Mouse (Mus musculus) liver, embryonic 12.5 days (tissue): ENCODE results near the gene Dnm2. TPM values are rescaled to one million over a fixed set of nuclear protein-coding genes. Genes with fewer than 3 reads are reported as not detected.
A peak's percentile ranks its signal among the peaks of the same experiment; 100 is the strongest.

ENCODE experiments used
- ATAC-seq: fragments of 200-750 bp; cut with Nextera tagmentation; 2 replicates; pipeline ENCODE4 v1.8.0; 2017; ENCODE audit warnings: moderate number of reproducible peaks, mild to moderate bottlenecking, moderate library complexity
- H3K27ac ChIP-seq: fragments of 300-500 bp; sonication (generic); 2 replicates; pipeline ENCODE4 v1.5.1; 2016; ENCODE audit warnings: mild to moderate bottlenecking
- H3K27me3 ChIP-seq: fragments of 300-500 bp; sonication (generic); replicated peaks from 2 replicates; pipeline ENCODE4 v1.6.1; 2016; ENCODE audit warnings: mild to moderate bottlenecking, moderate library complexity
- H3K36me3 ChIP-seq: fragments of 300-500 bp; sonication (generic); 2 replicates; pipeline ENCODE4 v1.6.1; 2016; ENCODE audit warnings: mild to moderate bottlenecking, moderate library complexity
- H3K4me1 ChIP-seq: fragments of 300-500 bp; sonication (generic); 2 replicates; pipeline ENCODE4 v1.6.1; 2016
- H3K4me2 ChIP-seq: fragments of 300-500 bp; sonication (generic); 2 replicates; pipeline ENCODE4 v1.6.1; 2016; ENCODE audit warnings: mild to moderate bottlenecking, moderate library complexity
- H3K4me3 ChIP-seq: fragments of 300-500 bp; sonication (generic); 2 replicates; pipeline ENCODE4 v1.5.1; 2016; ENCODE audit warnings: mild to moderate bottlenecking, moderate library complexity
- H3K9ac ChIP-seq: fragments of 300-500 bp; sonication (generic); 2 replicates; pipeline ENCODE4 v1.6.1; 2016; ENCODE audit warnings: mild to moderate bottlenecking, moderate library complexity
- H3K9me3 ChIP-seq: fragments of 300-500 bp; sonication (generic); replicated peaks from 2 replicates; pipeline ENCODE4 v1.6.1; 2016; ENCODE audit warnings: mild to moderate bottlenecking, moderate library complexity
- WGBS: fragments of 180-500 bp; shearing (Covaris S2); methylation state at CpG from one replicate; pipeline ENCODE4 v1.1.7; 2016; ENCODE audit not compliant: insufficient replicate concordance; 5-methylcytosine and 5-hydroxymethylcytosine counted together
- polyA plus RNA-seq: library from polyadenylated mRNA; unstranded; fragments of >200 nt; fragmentation: Nextera tagmentation; extraction: Ambion mirVana; gene quantifications from 2 replicates; pipeline ENCODE4 v1.2.1, GENCODE M21; 2016

The Dnm2 gene
- polyA plus RNA-seq, 1 experiment from 2014 or later = 75.5 TPM

DNA sequence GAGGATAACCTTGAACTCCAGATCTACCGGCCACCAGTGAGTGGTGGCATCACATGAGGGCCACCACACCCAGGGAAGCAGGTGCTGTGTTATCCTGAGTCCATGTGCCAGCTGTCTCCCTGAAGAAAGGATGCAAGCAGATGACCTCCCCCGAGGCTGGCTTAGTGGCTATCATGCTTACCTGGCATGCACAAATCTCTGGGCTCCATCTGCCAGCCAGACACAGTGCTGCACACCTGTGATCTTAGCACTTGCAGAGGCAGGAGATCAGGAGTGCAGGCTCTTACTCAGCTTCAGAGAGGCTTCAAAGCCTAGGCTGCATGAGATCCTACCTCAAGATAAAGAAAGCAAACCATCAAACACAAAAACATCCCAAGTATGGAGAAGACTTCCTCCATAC, 25.0 kb downstream of the Dnm2 start:
- peaks cover 32% of the 10 kb centered on the region for H3K36me3 ChIP-seq
- no peak overlapping the region for H3K4me3 ChIP-seq
- no peak overlapping the region for H3K27ac ChIP-seq
- no peak for ATAC-seq
- peaks cover 75% of the 10 kb centered on the region for H3K4me1 ChIP-seq
- H3K9ac ChIP-seq = no peak overlapping the region
- H3K4me2 ChIP-seq = no peak overlapping the region
- 59% methylated on average over 2 of the region's 2 CpGs for WGBS
- no peaks in the 10 kb centered on the region for H3K27me3 ChIP-seq
- no peaks in the 10 kb centered on the region for H3K9me3 ChIP-seq

DNA sequence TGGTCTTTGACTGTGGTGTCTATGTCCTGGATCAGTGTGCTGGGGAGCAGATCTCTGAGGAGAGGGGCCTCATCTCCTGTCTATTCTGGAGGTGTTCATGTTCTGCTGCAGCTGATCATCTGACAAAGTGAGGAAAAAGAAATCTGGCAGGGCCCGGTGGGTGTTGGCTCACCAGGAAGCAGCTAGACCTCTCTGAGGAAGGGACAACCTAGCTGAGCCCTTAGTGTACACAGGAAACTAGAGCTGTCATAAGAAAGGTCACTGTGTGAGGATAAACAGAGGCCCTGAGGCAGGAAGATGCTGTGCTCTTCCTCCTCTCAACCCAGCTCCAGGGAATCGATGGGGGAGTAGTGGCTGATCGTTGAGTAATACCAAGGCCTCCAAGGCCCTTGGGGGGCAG, 25.6 kb downstream of the Dnm2 start:
- peaks cover 80% of the 10 kb centered on the region for H3K4me1 ChIP-seq
- H3K27me3 ChIP-seq = no peaks in the 10 kb centered on the region
- no peaks in the 10 kb centered on the region for H3K9me3 ChIP-seq
- H3K36me3 ChIP-seq = peaks cover 26% of the 10 kb centered on the region
- whole genome bisulfite sequencing = 38% methylated on average over 3 of the region's 3 CpGs
- H3K9ac ChIP-seq = no peak overlapping the region
- peak overlapping the region; percentile 47; the same call in 1 of the 2 replicates for H3K27ac ChIP-seq
- no peak overlapping the region for H3K4me3 ChIP-seq
- no peak for ATAC-seq
- no peak overlapping the region for H3K4me2 ChIP-seq

DNA sequence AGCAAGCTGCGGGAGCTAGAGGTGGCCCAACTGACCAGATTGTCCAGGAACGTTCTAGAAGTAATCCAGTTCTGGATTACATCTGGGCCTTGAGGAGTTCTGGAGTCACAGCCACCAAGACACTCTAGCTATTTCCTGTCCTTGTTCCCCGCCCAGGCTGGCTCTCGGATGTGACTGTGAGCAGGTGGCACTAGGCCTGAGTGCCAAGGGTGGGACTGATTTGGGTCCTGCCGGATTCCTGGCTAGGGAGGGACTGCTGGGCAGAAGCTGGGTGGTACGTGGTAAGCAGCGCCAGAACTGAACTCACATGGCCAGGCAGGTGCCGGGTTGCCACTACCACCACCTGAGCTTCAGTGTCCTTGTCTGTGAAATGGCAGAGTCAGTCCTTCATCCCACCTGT, 26.7 kb downstream of the Dnm2 start:
- H3K4me2 ChIP-seq = peak overlapping the region; percentile 41
- H3K9me3 ChIP-seq = no peaks in the 10 kb centered on the region
- H3K9ac ChIP-seq = 0 out of 2 replicates have a peak overlapping the region, but pooled peaks have one; percentile 50
- H3K4me1 ChIP-seq = peaks cover 86% of the 10 kb centered on the region
- 78% methylated on average over 8 of the region's 8 CpGs for WGBS
- no peaks in the 10 kb centered on the region for H3K27me3 ChIP-seq
- no peak overlapping the region for H3K4me3 ChIP-seq
- ATAC-seq = no peak
- peaks cover 23% of the 10 kb centered on the region for H3K36me3 ChIP-seq
- H3K27ac ChIP-seq = peak overlapping the region; percentile 65

- no peaks in the 10 kb centered on the region for H3K9me3 ChIP-seq
- H3K36me3 ChIP-seq = peaks cover 23% of the 10 kb centered on the region
- WGBS = 8% methylated on average over 8 of the region's 8 CpGs
- H3K27me3 ChIP-seq = no peaks in the 10 kb centered on the region
- peaks cover 87% of the 10 kb centered on the region for H3K4me1 ChIP-seq
- H3K4me2 ChIP-seq = peak overlapping the region; percentile 41
- 0 out of 2 replicates have a peak overlapping the region, but pooled peaks have one; percentile 50 for H3K9ac ChIP-seq
- peak; percentile 83 for ATAC-seq
- H3K27ac ChIP-seq = peak overlapping the region; percentile 65
- no peak overlapping the region for H3K4me3 ChIP-seq
Measured at GRCm38 (mm10) chr9:21451870-21452269, 27.2 kb downstream of the Dnm2 start.

- peaks cover 20% of the 10 kb centered on the region for H3K36me3 ChIP-seq
- H3K4me3 ChIP-seq = no peak overlapping the region
- no peaks in the 10 kb centered on the region for H3K9me3 ChIP-seq
- no peaks in the 10 kb centered on the region for H3K27me3 ChIP-seq
- peak overlapping the region; percentile 65; the same call in 1 of the 2 replicates for H3K27ac ChIP-seq
- no peak for ATAC-seq
- no peak overlapping the region for H3K9ac ChIP-seq
- peaks cover 78% of the 10 kb centered on the region for H3K4me1 ChIP-seq
- no peak overlapping the region for H3K4me2 ChIP-seq
- 47% methylated on average over 7 of the region's 7 CpGs for WGBS
Measured at GRCm38 (mm10) chr9:21453003-21453402, 28.3 kb downstream of the Dnm2 start.

GRCm38 (mm10) chr9:21453459-21453858, 28.8 kb downstream of the Dnm2 start:
- Histone ChIP-seq H3K27ac (peak overlapping the region; percentile 53; the same call in 1 of the 2 replicates), H3K27me3 (no peaks in the 10 kb centered on the region), H3K4me1 (peaks cover 74% of the 10 kb centered on the region), H3K36me3 (peaks cover 24% of the 10 kb centered on the region), H3K9me3 (no peaks in the 10 kb centered on the region), H3K9ac (no peak overlapping the region), H3K4me2 (no peak overlapping the region), H3K4me3 (no peak overlapping the region)
- 49% methylated on average over 2 of the region's 2 CpGs for WGBS
- ATAC-seq = no peak

DNA sequence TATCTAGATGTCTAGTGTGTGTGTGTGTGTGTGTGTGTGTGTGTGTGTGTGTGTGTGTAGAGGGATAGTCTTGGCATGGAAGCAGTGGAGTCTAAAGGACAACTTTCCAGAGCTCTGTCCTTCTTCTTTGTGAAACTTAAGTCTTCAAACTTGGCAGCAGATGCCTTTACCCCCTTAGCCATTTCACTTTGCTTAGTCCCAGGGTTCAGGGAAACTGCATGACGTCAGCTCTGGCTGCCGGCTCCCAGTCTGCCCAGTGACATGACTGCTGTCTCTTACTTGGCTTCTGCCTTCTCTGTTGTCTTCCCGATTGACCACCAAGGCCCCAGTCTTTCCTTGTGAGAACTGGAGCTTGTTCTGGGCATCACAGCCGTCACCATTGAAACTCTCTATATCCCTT, 29.8 kb downstream of the Dnm2 start:
- 65% methylated on average over 4 of the region's 4 CpGs for WGBS
- H3K9me3 ChIP-seq = no peaks in the 10 kb centered on the region
- no peak for ATAC-seq
- no peak overlapping the region for H3K27ac ChIP-seq
- H3K4me3 ChIP-seq = no peak overlapping the region
- no peaks in the 10 kb centered on the region for H3K27me3 ChIP-seq
- peaks cover 25% of the 10 kb centered on the region for H3K36me3 ChIP-seq
- H3K4me1 ChIP-seq = peaks cover 63% of the 10 kb centered on the region
- no peak overlapping the region for H3K9ac ChIP-seq
- no peak overlapping the region for H3K4me2 ChIP-seq

DNA sequence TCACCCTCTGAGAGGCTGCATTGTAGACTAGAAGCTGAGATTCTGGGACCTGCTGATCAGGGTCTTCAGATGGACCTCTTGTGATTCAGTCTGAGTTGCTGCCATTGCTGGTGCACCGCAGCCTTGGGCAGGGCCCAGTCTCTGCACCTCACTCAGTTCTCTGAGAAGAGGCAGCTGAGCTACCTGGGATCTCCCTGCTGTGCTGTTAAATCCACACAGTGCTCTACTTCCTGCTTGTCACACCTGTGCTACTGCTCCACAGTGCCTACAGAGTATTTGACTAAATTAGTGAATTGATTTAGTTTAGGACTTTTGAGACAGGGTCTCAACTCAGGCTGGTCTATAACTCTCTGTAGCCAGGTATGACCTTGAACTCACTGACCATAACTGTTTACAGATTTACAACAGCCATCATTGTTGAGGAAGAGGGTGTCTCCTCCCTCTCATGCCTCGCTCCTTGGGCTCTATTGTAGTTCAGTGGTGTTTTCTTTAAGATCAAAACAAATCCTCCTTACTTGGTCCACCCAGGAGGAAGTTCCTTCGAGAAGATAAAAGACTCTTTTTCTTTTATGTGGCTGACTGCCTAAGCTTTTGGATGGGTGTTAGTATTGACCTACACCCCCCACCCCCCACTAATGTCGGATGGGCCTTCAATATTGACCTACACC, 30.5 kb downstream of the Dnm2 start:
- no peaks in the 10 kb centered on the region for H3K27me3 ChIP-seq
- H3K9ac ChIP-seq = no peak overlapping the region
- 54% methylated on average over 4 of the region's 4 CpGs for WGBS
- peaks cover 28% of the 10 kb centered on the region for H3K36me3 ChIP-seq
- H3K9me3 ChIP-seq = no peaks in the 10 kb centered on the region
- H3K4me3 ChIP-seq = no peak overlapping the region
- H3K4me1 ChIP-seq = peaks cover 56% of the 10 kb centered on the region
- ATAC-seq = no peak
- no peak overlapping the region for H3K4me2 ChIP-seq
- no peak overlapping the region for H3K27ac ChIP-seq

- peak overlapping the region; percentile 38; the same call in 1 of the 2 replicates for H3K27ac ChIP-seq
- H3K9ac ChIP-seq = no peak overlapping the region
- H3K4me1 ChIP-seq = peaks cover 48% of the 10 kb centered on the region
- 80% methylated on average over 7 of the region's 7 CpGs for WGBS
- no peak for ATAC-seq
- no peaks in the 10 kb centered on the region for H3K9me3 ChIP-seq
- H3K4me2 ChIP-seq = no peak overlapping the region
- H3K36me3 ChIP-seq = peaks cover 37% of the 10 kb centered on the region
- no peaks in the 10 kb centered on the region for H3K27me3 ChIP-seq
- no peak overlapping the region for H3K4me3 ChIP-seq
Measured at GRCm38 (mm10) chr9:21456246-21456929, 31.7 kb downstream of the Dnm2 start.

- ATAC-seq = no peak
- 50% methylated on average over 10 of the region's 10 CpGs for WGBS
- no peak overlapping the region for H3K9ac ChIP-seq
- H3K4me3 ChIP-seq = no peak overlapping the region
- H3K9me3 ChIP-seq = no peaks in the 10 kb centered on the region
- peak overlapping the region; percentile 38; the same call in 1 of the 2 replicates for H3K27ac ChIP-seq
- peaks cover 44% of the 10 kb centered on the region for H3K36me3 ChIP-seq
- no peaks in the 10 kb centered on the region for H3K27me3 ChIP-seq
- no peak overlapping the region for H3K4me2 ChIP-seq
- H3K4me1 ChIP-seq = peaks cover 47% of the 10 kb centered on the region
Measured at GRCm38 (mm10) chr9:21456930-21457634, 32.4 kb downstream of the Dnm2 start.

DNA sequence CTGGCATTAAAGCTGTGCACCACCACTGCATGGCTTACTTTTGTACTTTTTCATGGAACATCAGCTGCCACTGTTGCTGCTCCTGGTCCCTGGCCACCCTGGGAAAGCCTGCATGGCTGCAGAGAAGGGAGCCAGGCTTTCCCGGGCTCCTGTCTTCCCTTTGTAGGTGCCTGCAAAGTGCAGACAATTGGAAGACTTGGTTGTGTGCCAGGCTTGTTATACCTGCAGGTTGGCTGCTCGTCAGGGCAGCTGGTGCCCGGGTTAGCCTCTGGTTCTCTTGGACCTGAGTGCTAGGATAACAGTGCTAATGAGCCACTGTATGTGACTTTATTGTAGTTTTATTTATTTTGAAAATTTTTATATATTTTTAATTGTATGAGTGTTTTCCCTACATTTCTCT, 34.1 kb downstream of the Dnm2 start:
- Histone ChIP-seq H3K36me3 (peaks cover 56% of the 10 kb centered on the region), H3K4me1 (peaks cover 51% of the 10 kb centered on the region), H3K9me3 (no peaks in the 10 kb centered on the region), H3K4me3 (no peak overlapping the region), H3K27me3 (no peaks in the 10 kb centered on the region), H3K27ac (no peak overlapping the region), H3K4me2 (no peak overlapping the region), H3K9ac (no peak overlapping the region)
- WGBS = 85% methylated on average over 3 of the region's 3 CpGs
- ATAC-seq = no peak

GRCm38 (mm10) chr9:21460400-21460940, 35.8 kb downstream of the Dnm2 start:
- no peak overlapping the region for H3K4me2 ChIP-seq
- no peaks in the 10 kb centered on the region for H3K27me3 ChIP-seq
- H3K9ac ChIP-seq = no peak overlapping the region
- H3K9me3 ChIP-seq = no peaks in the 10 kb centered on the region
- H3K4me1 ChIP-seq = peaks cover 45% of the 10 kb centered on the region
- H3K27ac ChIP-seq = no peak overlapping the region
- ATAC-seq = no peak
- H3K36me3 ChIP-seq = peaks cover 71% of the 10 kb centered on the region
- WGBS = 90% methylated on average over 3 of the region's 3 CpGs
- no peak overlapping the region for H3K4me3 ChIP-seq
